ENCODE assay signal across 9 mouse cellular contexts in the genomic region with DNA sequence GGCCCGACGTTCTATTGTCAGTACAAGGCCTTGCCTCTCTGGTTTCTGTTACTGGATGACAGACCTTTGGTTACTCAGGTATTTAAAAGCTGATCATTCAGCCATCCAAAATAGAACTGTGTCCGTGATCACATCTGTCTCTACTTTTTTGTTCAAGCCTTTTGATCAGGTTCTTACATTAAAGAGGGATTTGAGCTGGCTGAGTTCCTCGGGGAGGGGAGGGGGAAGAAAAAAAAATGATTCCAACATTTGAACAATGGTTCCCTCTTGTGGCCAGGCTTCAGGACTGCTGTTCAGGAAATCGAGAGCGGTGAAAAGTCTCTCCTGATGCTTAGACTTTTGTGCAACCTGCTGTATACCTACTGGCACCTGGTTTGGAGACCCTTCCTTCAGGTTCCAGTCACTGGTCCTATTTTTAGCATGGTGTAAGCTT.
DNase-seq lines count a peak whose midpoint lies in the region; ATAC-seq and TF ChIP-seq lines count a peak whose summit lies in the region.
"Had no signal": no experiment of that assay in that cellular context is flagged by ENCODE, and none has a peak within 500 bp of the region (broad histone marks: within the 10 kb centered on the region; RNA-seq: fewer than 3 reads in every experiment).

No protein-coding gene starts in this region.

- no peaks in the 10 kb centered on the region for H3K4me1 ChIP-seq in embryonic facial prominence, embryonic 11.5 days (ENCODE audit: control insufficient read depth, insufficient read depth, low read length)
- H3K4me1 ChIP-seq in liver, postnatal 0 days (ENCODE audit: insufficient read depth) = no peaks in the 10 kb centered on the region
- H3K4me1 ChIP-seq: liver, embryonic 15.5 days had no signal

- peak; percentile 14 to 18 for DNase-seq in heart, postnatal 10 days
- no peak for DNase-seq in heart, adult 9 months (ENCODE audit: low spot score in 2 of 2)
- peak; percentile 53 for DNase-seq in ZHBTc4 (ENCODE audit: low read depth, low spot score)
- peak; percentile 76 for DNase-seq in embryonic facial prominence, embryonic 11.5 days (ENCODE audit: low spot score)
- no peak for DNase-seq in liver, postnatal 0 days
- DNase-seq in retina, postnatal 7 days (ENCODE audit: low read depth, low spot score) = peak; percentile 51
- DNase-seq in urinary bladder, adult 18-20 months (ENCODE audit: low spot score in 2 of 2) = no peak

- H3K9ac ChIP-seq in embryonic facial prominence, embryonic 11.5 days (replicated peaks; ENCODE audit: low read length) = no peak overlapping the region
- no peak overlapping the region for H3K9ac ChIP-seq in liver, postnatal 0 days (replicated peaks)
- H3K9ac ChIP-seq: liver, embryonic 15.5 days had no signal

- no peak overlapping the region for H3K4me3 ChIP-seq in embryonic facial prominence, embryonic 11.5 days (ENCODE audit: low read depth, low read length)
- no peak overlapping the region for H3K4me3 ChIP-seq in liver, postnatal 0 days (ENCODE audit: low read depth, low read length)
- H3K4me3 ChIP-seq: liver, embryonic 15.5 days had no signal

- no peaks in the 10 kb centered on the region for H3K9me3 ChIP-seq in embryonic facial prominence, embryonic 11.5 days (replicated peaks; ENCODE audit: control insufficient read depth, low read length)
- H3K9me3 ChIP-seq in liver, postnatal 0 days (ENCODE audit: low read length) = no peaks in the 10 kb centered on the region
- H3K9me3 ChIP-seq: liver, embryonic 15.5 days had no signal

- intact Hi-C loops in heart, postnatal 10 days (cut with DNase I) = loop anchor here (10.0 kb wide), 1 partner anchor 1647 kb away; no protein-coding TSS in a partner anchor

- TF ChIP-seq EP300 in liver, postnatal 0 days (IDR thresholded peaks at IDR 0.05; ENCODE audit: low read depth) = no peak

- H3K27ac ChIP-seq in embryonic facial prominence, embryonic 11.5 days (replicated peaks; ENCODE audit: low read depth, low read length) = no peak overlapping the region
- H3K27ac ChIP-seq in liver, postnatal 0 days (ENCODE audit: low read depth) = no peak overlapping the region
- H3K27ac ChIP-seq: liver, embryonic 15.5 days had no signal

- H3K4me2 ChIP-seq in embryonic facial prominence, embryonic 11.5 days (ENCODE audit: low read depth, low read length) = no peak overlapping the region
- H3K4me2 ChIP-seq in liver, postnatal 0 days (ENCODE audit: low read depth, low read length) = no peak overlapping the region
- H3K4me2 ChIP-seq: liver, embryonic 15.5 days had no signal

- WGBS in embryonic facial prominence, embryonic 11.5 days = 32% methylated on average over 6 of the region's 6 CpGs
- 39% methylated on average over 6 of the region's 6 CpGs for WGBS in liver, postnatal 0 days (ENCODE audit: insufficient replicate concordance)

- peak; percentile 49 for TF ChIP-seq CTCF in liver, postnatal 0 days (IDR thresholded peaks at IDR 0.05; ENCODE audit: low read depth)

- no peak for ATAC-seq in embryonic facial prominence, embryonic 11.5 days (replicated peaks; ENCODE audit: insufficient number of reproducible peaks, low FRiP score, low TSS enrichment, low read depth)
- ATAC-seq in inflammation-experienced regulatory T-cells, adult 6 months = peak; percentile 76
- no peak for ATAC-seq in liver, postnatal 0 days

- H3K27me3 ChIP-seq in embryonic facial prominence, embryonic 11.5 days (ENCODE audit: control insufficient read depth, insufficient read depth, low read length) = no peaks in the 10 kb centered on the region
- H3K27me3 ChIP-seq in liver, postnatal 0 days (ENCODE audit: insufficient read depth, low read length) = no peaks in the 10 kb centered on the region
- H3K27me3 ChIP-seq: liver, embryonic 15.5 days had no signal

- no peaks in the 10 kb centered on the region for H3K36me3 ChIP-seq in embryonic facial prominence, embryonic 11.5 days (replicated peaks; ENCODE audit: control insufficient read depth, insufficient read depth, low read depth, low read length)
- H3K36me3 ChIP-seq in liver, postnatal 0 days (replicated peaks; ENCODE audit: insufficient read depth, low read length) = no peaks in the 10 kb centered on the region
- H3K36me3 ChIP-seq: liver, embryonic 15.5 days had no signal

Comparison
In these comparisons a context has a peak if more than half of its experiments do, and no peak if none do; other contexts are left out.
1. DNase-seq: peak in heart, postnatal 10 days (2 of 2), ZHBTc4 (single experiment), embryonic facial prominence, embryonic 11.5 days (single experiment) and retina, postnatal 7 days (single experiment); none in heart, adult 9 months (0 of 2), liver, postnatal 0 days (single experiment) and urinary bladder, adult 18-20 months (0 of 2).